Mouse (Mus musculus): Measurements from ENCODE around the gene D630003M21Rik.

- TF ChIP-seq CTCF (IDR thresholded peaks at IDR 0.05; ENCODE audit: low read depth, low read length) (no peak), POLR2A (IDR thresholded peaks at IDR 0.05; ENCODE audit: borderline replicate concordance, low read depth, low read length) (no peak)
Measured at GRCm38 (mm10) chr2:158250558-158250957, 21.5 kb upstream of the D630003M21Rik start.

All from bone marrow macrophage, adult 2 months (primary cell).